Mouse (Mus musculus) megakaryocyte, embryonic 14.5 days (primary cell): ENCODE results near the gene Fkbp15.

Source experiments
- FLI1 ChIP-seq: IDR thresholded peaks from 2 replicates; pipeline ENCODE4 v1.6.1; 2012; ENCODE audit warnings: low read length, inconsistent platforms, mixed read lengths
- GATA1 ChIP-seq: IDR thresholded peaks from 3 replicates; pipeline ENCODE4 v1.6.1; 2012; ENCODE audit warnings: mixed read lengths, low read length, inconsistent platforms, borderline replicate concordance

GRCm38 (mm10) chr4:62274841-62275536 is 85.4 kb downstream of the Fkbp15 start:
- no peak for TF ChIP-seq GATA1
- TF ChIP-seq FLI1: no peak
